ENCODE assay signal across 26 mouse cellular contexts in genomic region chr9:118563866-118564265, GRCm38 (mm10).
"Had no signal": no experiment of that assay in that cellular context is flagged by ENCODE, and none has a peak within 500 bp of the region (broad histone marks: within the 10 kb centered on the region; RNA-seq: fewer than 3 reads in every experiment).

No protein-coding gene starts in this region.

- H3K27me3 ChIP-seq: embryonic facial prominence, embryonic 12.5 days; embryonic facial prominence, embryonic 13.5 days; embryonic facial prominence, embryonic 15.5 days; forebrain, embryonic 12.5 days; forebrain, embryonic 13.5 days; forebrain, embryonic 15.5 days had no signal

- H3K9me3 ChIP-seq: embryonic facial prominence, embryonic 10.5 days; embryonic facial prominence, embryonic 12.5 days; embryonic facial prominence, embryonic 13.5 days; embryonic facial prominence, embryonic 15.5 days; forebrain, embryonic 10.5 days; forebrain, embryonic 12.5 days; forebrain, embryonic 13.5 days; forebrain, embryonic 15.5 days had no signal

- H3K4me3 ChIP-seq: embryonic facial prominence, embryonic 10.5 days; embryonic facial prominence, embryonic 12.5 days; embryonic facial prominence, embryonic 13.5 days; embryonic facial prominence, embryonic 15.5 days; erythroblast, embryonic 14.5 days; forebrain, embryonic 10.5 days; forebrain, embryonic 12.5 days; forebrain, embryonic 13.5 days; forebrain, embryonic 15.5 days; gastrocnemius, adult 2 months; heart, adult 2 months had no signal

- DNase-seq: cerebellum, adult 2 months; cerebellum, adult 8-10 months; cerebellum, adult 9-10 months; cerebellum, adult 9-11 months; cerebellum, postnatal 10 days; cerebellum, postnatal 14 days; cerebellum, postnatal 25 days; cerebellum, postnatal 36 days; embryo, embryonic 11 days; forebrain, postnatal 0 days; gastrocnemius, adult 2 months; gastrocnemius, postnatal 10 days; gastrocnemius, postnatal 14 days; gastrocnemius, postnatal 25 days; gastrocnemius, postnatal 36 days; heart, adult 18-20 months; heart, adult 2 months had no signal

- H3K27ac ChIP-seq: embryonic facial prominence, embryonic 10.5 days; embryonic facial prominence, embryonic 12.5 days; embryonic facial prominence, embryonic 13.5 days; embryonic facial prominence, embryonic 15.5 days; forebrain, embryonic 10.5 days; forebrain, embryonic 12.5 days; forebrain, embryonic 13.5 days; forebrain, embryonic 15.5 days; gastrocnemius, adult 2 months; heart, adult 2 months had no signal

- H3K4me1 ChIP-seq: embryonic facial prominence, embryonic 15.5 days; forebrain, embryonic 10.5 days; forebrain, embryonic 12.5 days; forebrain, embryonic 13.5 days; forebrain, embryonic 15.5 days had no signal
